Mouse (Mus musculus) lung, adult 2 months (tissue): ENCODE data around the gene Trim17. TPM values are rescaled to one million over a fixed set of nuclear protein-coding genes. Genes with fewer than 3 reads are reported as not detected.
A peak's percentile ranks its signal among the peaks of the same experiment; 100 is the strongest.

Source experiments
- DNase-seq: peaks from one replicate; pipeline ENCODE4 v3.0.0; 2022
- H3K4me1 ChIP-seq: fragments of 200-500 bp; 2 replicates; pipeline ENCODE4 v1.6.1; 2011; ENCODE audit warnings: low read length; ENCODE audit not compliant: control insufficient read depth, insufficient read depth
- H3K4me3 ChIP-seq: fragments of 200-500 bp; replicated peaks from 2 replicates; pipeline ENCODE3; 2011; ENCODE audit warnings: low read depth, mild to moderate bottlenecking, control low read depth, low read length; ENCODE audit errors: extremely low read depth
- CTCF ChIP-seq: fragments of 200-500 bp; IDR thresholded peaks from 2 replicates; pipeline ENCODE4 v1.5.1; 2011; ENCODE audit warnings: mild to moderate bottlenecking, low read length, control low read depth; ENCODE audit not compliant: insufficient read depth
- POLR2A ChIP-seq: fragments of 200-500 bp; IDR thresholded peaks from 2 replicates; pipeline ENCODE4 v1.6.1; 2011; ENCODE audit warnings: low read depth, mild to moderate bottlenecking, control low read depth, low read length, borderline replicate concordance; ENCODE audit errors: extremely low read depth
- WGBS: fragments of 180-500 bp; shearing (Covaris S2); methylation state at CpG from one replicate; pipeline ENCODE4 v1.1.7; 2018; 5-methylcytosine and 5-hydroxymethylcytosine counted together
- polyA plus RNA-seq: library from polyadenylated mRNA; depleted of rRNA; stranded (reverse); fragments of >200 nt; gene quantifications from 2 replicates; pipeline ENCODE4 v1.2.3, GENCODE M21; 2012

The Trim17 gene
- polyA plus RNA-seq, 1 experiment: 1.1 TPM

DNA sequence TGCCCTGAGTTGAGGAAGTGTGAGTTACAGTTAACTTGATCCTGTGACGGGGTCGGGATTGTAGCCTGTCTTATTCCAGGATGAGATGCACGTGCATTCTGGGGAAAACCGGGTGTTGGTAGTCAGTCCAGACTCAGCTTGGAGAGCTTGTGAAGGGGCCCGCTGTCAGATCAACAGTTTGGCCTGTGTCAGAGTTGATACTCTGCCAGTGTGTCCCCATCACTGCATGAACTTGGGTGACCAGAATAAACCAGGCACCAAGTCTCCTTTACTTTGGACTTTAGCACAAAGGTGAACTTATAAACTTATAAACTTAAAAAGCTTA, 24.2 kb downstream of the Trim17 start:
- Histone ChIP-seq H3K4me3 (peak overlapping the region; percentile 86), H3K4me1 (peaks cover 17% of the 10 kb centered on the region)
- TF ChIP-seq POLR2A (no peak), CTCF (no peak)
- no peak for DNase-seq
- 3% methylated on average over 5 of the region's 5 CpGs for WGBS

DNA sequence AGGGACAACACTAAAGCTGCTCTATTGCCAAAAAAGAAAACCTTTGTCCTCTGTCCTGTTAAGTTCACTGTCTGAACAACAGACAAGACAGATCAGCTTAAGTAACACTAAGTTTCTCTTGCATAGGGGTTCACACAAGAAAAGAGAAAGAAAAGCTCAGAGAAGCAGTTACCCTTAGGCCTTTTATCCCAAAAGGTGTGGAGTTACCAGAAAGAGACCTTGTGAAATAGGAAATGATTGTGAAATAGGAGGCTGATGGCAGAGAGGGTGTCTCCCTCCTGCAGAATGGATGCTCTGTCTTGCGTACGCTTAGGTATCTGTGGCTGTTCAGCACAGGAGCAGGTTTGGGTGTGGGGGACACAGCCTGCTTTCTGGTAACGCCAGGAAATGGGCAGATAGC, 24.7 kb downstream of the Trim17 start:
- TF ChIP-seq CTCF (no peak), POLR2A (no peak)
- Histone ChIP-seq H3K4me1 (peaks cover 17% of the 10 kb centered on the region), H3K4me3 (peak overlapping the region; percentile 57)
- no peak for DNase-seq
- WGBS: 41% methylated on average over 3 of the region's 3 CpGs

DNA sequence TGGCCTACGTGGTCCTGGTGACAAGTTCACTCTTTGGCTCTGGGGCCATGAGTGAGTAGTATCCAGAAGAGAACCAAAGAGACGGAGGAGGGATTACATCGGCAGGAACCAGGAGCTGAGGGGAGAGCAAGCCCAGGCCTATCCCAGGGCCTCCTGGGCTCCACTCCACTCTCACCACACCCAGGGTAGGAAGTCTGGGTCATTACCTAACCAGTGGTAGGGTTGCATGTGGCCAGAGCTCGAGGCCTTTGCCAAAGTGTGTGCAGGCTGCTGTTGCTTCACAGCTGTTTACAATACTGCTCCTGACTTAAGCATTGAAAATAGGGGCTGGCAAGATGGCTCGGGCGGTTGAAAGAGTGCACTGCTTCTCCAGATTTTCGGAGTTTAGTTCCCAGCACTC, 25.2 kb downstream of the Trim17 start:
- WGBS: 35% methylated on average over 7 of the region's 7 CpGs
- no peak for TF ChIP-seq POLR2A
- no peak for TF ChIP-seq CTCF
- peak overlapping the region; percentile 57 for H3K4me3 ChIP-seq
- DNase-seq: no peak
- peaks cover 17% of the 10 kb centered on the region for H3K4me1 ChIP-seq

DNA sequence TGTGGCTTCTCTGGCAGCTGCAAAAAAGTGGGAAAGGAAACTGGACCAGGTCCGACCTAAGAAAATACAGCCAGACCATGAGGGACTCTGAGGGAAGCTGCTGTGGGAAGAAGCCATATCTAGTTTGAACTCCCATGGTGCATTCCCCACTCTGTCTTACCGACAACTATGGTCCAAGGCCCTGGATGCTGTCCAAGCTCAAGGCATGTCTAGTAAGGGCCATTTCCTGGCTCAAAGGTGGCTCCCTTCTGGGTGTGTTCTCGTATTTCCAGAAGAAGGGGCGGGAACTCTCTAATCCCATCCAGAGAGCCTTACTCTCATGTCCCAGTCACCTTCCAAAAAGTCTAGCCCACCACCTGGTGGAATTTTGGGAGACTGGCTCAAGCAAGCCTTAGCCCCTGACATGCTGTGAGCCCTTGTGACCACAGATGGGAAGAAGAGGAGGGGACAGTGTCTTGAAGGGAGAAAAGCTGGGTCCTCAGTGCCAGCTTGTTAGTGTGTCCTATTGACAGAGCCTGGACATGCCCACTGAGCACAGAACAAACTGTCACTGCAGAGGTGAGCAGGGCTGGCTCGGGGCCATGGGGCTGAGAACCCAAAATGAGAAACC, 26.0 kb downstream of the Trim17 start:
- no peak overlapping the region for H3K4me3 ChIP-seq
- H3K4me1 ChIP-seq: peaks cover 17% of the 10 kb centered on the region
- no peak for DNase-seq
- 44% methylated on average over 5 of the region's 5 CpGs for WGBS
- TF ChIP-seq POLR2A (no peak), CTCF (no peak)

DNA sequence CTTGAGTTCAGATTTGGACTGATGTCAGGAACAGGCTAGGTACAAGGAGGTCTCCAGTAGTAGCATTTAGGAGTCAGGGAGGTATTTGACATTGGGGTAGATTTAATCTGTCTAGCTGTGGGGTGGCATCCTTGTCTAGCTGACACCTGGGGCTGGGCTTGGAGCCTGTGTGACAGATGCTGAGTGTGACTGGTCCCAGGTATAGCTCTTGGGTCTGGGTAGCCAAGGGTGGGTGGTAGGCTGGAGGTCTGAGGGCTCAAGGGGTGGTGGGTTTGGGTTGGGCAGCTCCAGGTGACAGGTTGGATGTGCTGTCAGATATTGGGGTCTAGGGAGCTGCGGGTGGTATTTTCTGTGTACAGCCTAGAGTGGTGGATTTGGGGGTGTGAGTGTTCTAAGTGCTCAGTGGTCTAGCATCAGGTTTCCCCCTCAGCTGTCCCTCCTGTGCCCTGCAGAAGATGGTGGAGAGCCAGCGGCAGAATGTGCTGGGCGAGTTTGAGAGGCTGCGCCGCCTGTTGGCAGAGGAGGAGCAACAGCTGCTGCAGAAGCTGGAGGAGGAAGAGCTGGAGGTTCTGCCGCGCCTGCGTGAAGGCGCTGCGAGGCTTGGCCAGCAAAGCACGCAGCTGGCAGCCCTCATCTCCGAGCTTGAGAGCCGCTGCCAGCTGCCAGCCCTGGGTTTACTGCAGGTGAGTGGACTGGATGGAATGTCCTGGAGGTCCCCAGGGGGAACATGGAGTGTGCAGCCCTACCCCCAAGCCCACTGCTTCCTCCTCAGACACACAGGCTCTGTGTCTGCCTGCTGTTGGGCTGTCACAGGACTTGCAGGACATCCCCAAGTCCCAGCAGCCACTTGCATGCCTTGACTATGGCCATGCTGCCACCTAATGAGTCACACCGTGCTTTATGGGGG, 27.3 kb downstream of the Trim17 start:
- peak; percentile 39 for DNase-seq
- H3K4me3 ChIP-seq: no peak overlapping the region
- TF ChIP-seq CTCF (peak; percentile 60), POLR2A (no peak)
- WGBS: 43% methylated on average over 14 of the region's 14 CpGs
- H3K4me1 ChIP-seq: peaks cover 17% of the 10 kb centered on the region

DNA sequence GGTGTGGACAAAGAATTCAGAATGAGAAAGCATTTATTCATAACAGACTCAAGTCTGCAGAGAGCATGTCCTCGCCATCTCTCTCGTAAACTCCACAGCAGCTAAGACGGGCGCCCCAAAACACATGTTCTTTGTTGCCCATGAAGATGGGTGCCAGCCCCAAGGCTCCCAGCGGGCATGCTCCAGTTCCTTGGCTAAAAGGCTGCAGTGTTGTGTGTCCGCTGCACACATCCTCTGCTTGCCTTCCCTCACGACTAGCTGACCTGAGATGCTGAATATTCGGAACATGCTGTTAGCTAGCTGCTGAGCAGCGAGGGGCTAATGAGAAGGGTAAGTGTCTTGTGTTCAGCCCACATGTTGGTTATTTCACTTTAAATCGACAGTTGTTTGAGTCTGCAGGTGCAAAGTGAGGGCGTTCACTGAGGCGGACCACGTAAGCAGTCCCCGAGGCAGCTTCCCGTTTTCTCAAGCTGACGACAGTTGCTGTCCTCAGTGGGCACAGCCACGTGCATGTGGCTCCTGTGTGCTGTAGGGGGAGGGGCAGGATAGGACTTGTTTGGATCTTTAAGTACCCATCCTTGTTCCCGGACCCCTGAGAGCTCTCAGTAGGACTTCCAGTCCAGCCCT, 28.1 kb downstream of the Trim17 start:
- Histone ChIP-seq H3K4me3 (no peak overlapping the region), H3K4me1 (peaks cover 17% of the 10 kb centered on the region)
- no peak for TF ChIP-seq CTCF
- no peak for TF ChIP-seq POLR2A
- no peak for DNase-seq
- 82% methylated on average over 18 of the region's 18 CpGs for WGBS

DNA sequence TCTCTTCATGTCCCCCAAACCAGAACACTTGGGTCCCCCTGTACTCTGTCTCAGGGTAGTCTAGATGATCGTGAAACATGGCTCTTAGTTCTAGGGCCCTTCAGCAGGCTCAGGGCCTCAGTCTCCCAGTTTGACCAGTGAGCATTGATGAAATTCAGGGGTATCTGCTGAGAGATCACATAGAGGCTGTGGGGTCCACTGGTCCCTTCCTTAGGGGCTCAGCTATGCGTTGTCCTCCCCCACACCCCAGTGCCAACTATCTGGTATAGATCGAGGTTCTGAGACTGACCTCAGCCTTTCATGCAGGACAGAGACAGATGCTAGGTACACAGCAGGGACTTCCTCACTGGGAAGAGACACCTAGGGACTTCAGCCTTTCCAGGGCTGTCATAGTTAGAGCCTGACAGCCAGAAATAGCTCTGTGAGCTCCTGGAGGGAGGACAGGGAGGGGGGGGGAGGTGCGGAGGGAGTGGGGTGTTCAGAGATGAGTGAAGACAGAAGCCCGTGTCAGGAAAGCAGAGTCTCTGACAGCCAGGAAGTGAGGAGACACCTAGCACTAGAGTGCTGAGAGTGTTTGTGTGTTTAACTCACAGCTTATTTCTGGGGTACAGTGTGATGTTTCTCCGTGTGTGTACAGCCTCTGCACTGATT, 29.3 kb downstream of the Trim17 start:
- TF ChIP-seq CTCF: no peak
- no peak for TF ChIP-seq POLR2A
- WGBS: 75% methylated on average over 6 of the region's 6 CpGs
- DNase-seq: no peak
- peaks cover 17% of the 10 kb centered on the region for H3K4me1 ChIP-seq
- H3K4me3 ChIP-seq: no peak overlapping the region

DNA sequence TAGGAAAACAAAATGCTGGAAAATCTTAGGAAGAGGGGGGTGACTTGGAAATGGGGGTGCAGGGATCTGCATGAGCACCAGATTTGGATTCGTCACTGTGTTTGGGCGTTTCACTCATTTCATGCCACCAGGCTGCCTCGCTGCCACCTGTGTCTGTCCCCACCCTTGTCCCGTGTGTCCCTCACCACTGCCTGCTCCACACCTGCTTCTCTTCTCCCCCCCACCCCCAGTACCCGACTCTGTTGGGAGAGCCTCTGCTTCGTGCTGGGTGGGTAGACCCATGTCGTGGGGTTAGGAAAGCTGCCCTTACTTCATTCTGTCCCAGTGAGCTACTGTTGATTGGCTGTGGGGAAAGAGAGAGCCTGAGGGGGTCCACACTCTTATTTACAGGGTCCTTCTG, 30.2 kb downstream of the Trim17 start:
- no peak for DNase-seq
- peaks cover 13% of the 10 kb centered on the region for H3K4me1 ChIP-seq
- no peak for TF ChIP-seq POLR2A
- WGBS: 92% methylated on average over 7 of the region's 7 CpGs
- no peak overlapping the region for H3K4me3 ChIP-seq

DNA sequence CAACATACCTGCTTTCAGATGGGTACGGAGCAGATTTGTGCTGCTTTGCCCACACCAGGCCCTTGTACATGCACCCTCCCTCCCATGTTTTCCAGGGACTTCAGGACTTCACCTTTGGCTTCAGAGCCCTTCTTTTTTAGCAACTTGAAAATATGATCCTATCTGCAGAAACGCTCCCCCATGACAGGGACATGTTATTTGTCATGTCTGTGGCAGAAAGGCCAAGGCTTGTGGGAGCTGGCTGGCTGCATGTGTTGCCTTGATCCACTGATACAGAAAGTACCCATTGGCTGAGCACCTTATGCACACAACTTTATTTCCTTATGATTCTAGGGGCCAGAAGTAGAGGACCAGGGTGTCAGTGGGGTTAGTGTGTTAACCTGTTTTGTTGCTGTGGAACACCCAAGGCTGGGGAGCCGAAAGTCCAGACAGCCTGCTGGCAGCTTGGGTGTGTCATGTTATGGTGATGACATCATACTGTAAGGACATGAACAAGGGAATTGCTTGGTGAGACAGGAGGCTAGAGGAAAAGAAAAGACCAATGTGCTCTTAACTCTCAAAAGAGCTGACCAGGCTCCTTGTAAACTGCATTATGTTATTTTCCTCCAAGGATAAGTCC, 30.9 kb downstream of the Trim17 start:
- WGBS: 73% methylated on average over 3 of the region's 3 CpGs
- no peak for TF ChIP-seq POLR2A
- no peak for TF ChIP-seq CTCF
- DNase-seq: no peak
- Histone ChIP-seq H3K4me1 (peaks cover 10% of the 10 kb centered on the region), H3K4me3 (no peak overlapping the region)
